Mouse (Mus musculus) liver, embryonic 14.5 days (tissue): ENCODE measurements around the gene Inafm1. TPM values are rescaled to one million over a fixed set of nuclear protein-coding genes. Genes with fewer than 3 reads are reported as not detected.
"Not testable (repeated sequence)": the region's sequence is repeated elsewhere in the genome, so short reads cannot be mapped to it uniquely, and the experiment has no call there.

Source experiments
- ATAC-seq: fragments of 200-750 bp; cut with Nextera tagmentation; 2 replicates; pipeline ENCODE4 v1.8.0; 2017; ENCODE audit warnings: moderate number of reproducible peaks, mild to moderate bottlenecking, moderate library complexity; ENCODE audit not compliant: insufficient read depth
- DNase-seq, 3 experiments: peaks; one replicate each; pipeline ENCODE4 v3.0.0-alpha.2; 2012 to 2013; ENCODE audit warnings: low read depth in 3 of 3, low spot score in 3 of 3
- H3K27ac ChIP-seq: fragments of 300-500 bp; sonication (generic); 2 replicates; pipeline ENCODE4 v1.5.1; 2014; ENCODE audit warnings: moderate library complexity, mild to moderate bottlenecking, control low read depth, inconsistent platforms
- H3K27me3 ChIP-seq: fragments of 300-500 bp; sonication (generic); 2 replicates; pipeline ENCODE4 v1.6.1; 2014; ENCODE audit warnings: mild to moderate bottlenecking, low read length, moderate library complexity; ENCODE audit not compliant: control insufficient read depth, insufficient read depth
- H3K36me3 ChIP-seq: fragments of 300-500 bp; sonication (generic); replicated peaks from 2 replicates; pipeline ENCODE4 v1.6.1; 2014; ENCODE audit warnings: low read depth; ENCODE audit not compliant: control insufficient read depth, insufficient read depth
- H3K4me1 ChIP-seq, 2 experiments: fragments of 200-500 bp in 1 of 2; fragments of 300-500 bp in 1 of 2; sonication (generic) in 1 of 2; replicated peaks; 2 replicates each; pipeline ENCODE4 v1.6.1; 2012 to 2014; ENCODE audit warnings: antibody characterized with exemption in 1 of 2, inconsistent platforms in 1 of 2, low read length in 1 of 2; ENCODE audit not compliant: control insufficient read depth in 2 of 2, insufficient read depth in 2 of 2
- H3K4me2 ChIP-seq: fragments of 300-500 bp; sonication (generic); 2 replicates; pipeline ENCODE4 v1.6.1; 2014; ENCODE audit warnings: low read depth, mild to moderate bottlenecking, control low read depth, moderate library complexity
- H3K4me3 ChIP-seq, 2 experiments: fragments of 200-500 bp in 1 of 2; fragments of 300-500 bp in 1 of 2; sonication (generic) in 1 of 2; 2 replicates each; pipeline ENCODE4 v1.5.1; 2012 to 2014; ENCODE audit warnings: low read depth in 2 of 2, low read length in 2 of 2, mild to moderate bottlenecking in 2 of 2, control low read depth in 1 of 2, inconsistent platforms in 1 of 2, moderate library complexity in 1 of 2; ENCODE audit not compliant: insufficient read depth in 1 of 2
- H3K9ac ChIP-seq: fragments of 300-500 bp; sonication (generic); replicated peaks from 2 replicates; pipeline ENCODE4 v1.6.1; 2014; ENCODE audit warnings: mild to moderate bottlenecking, control low read depth, moderate library complexity
- H3K9me3 ChIP-seq: fragments of 300-500 bp; sonication (generic); 2 replicates; pipeline ENCODE4 v1.6.1; 2016; ENCODE audit warnings: low read length, mixed read lengths; ENCODE audit not compliant: control insufficient read depth
- CTCF ChIP-seq: IDR thresholded peaks from 2 replicates; pipeline ENCODE4 v1.5.1; 2016; ENCODE audit warnings: antibody characterized with exemption, low read depth, control low read depth
- EP300 ChIP-seq: IDR thresholded peaks from 2 replicates; pipeline ENCODE4 v1.6.1; 2016; ENCODE audit warnings: antibody characterized with exemption, low read depth
- WGBS: fragments of 180-500 bp; shearing (Covaris S2); extraction: QIAGEN DNeasy Blood & Tissue Kit; methylation state at CpG from one replicate; pipeline ENCODE4 v1.1.7; 2014; ENCODE audit not compliant: insufficient replicate concordance; 5-methylcytosine and 5-hydroxymethylcytosine counted together
- polyA plus RNA-seq, 2 experiments: library from polyadenylated mRNA; depleted of rRNA in 1 of 2; stranded (reverse) in 1 of 2; unstranded in 1 of 2; fragments of >200 nt; fragmentation: Nextera tagmentation in 1 of 2; extraction: Ambion mirVana in 1 of 2; gene quantifications; 2 replicates each; pipeline versions ENCODE4 v1.2.1 to v1.2.3; 2012 to 2014

Gene Inafm1
- polyA plus RNA-seq, 2 experiments, result 3.5 to 7.9 TPM

DNA sequence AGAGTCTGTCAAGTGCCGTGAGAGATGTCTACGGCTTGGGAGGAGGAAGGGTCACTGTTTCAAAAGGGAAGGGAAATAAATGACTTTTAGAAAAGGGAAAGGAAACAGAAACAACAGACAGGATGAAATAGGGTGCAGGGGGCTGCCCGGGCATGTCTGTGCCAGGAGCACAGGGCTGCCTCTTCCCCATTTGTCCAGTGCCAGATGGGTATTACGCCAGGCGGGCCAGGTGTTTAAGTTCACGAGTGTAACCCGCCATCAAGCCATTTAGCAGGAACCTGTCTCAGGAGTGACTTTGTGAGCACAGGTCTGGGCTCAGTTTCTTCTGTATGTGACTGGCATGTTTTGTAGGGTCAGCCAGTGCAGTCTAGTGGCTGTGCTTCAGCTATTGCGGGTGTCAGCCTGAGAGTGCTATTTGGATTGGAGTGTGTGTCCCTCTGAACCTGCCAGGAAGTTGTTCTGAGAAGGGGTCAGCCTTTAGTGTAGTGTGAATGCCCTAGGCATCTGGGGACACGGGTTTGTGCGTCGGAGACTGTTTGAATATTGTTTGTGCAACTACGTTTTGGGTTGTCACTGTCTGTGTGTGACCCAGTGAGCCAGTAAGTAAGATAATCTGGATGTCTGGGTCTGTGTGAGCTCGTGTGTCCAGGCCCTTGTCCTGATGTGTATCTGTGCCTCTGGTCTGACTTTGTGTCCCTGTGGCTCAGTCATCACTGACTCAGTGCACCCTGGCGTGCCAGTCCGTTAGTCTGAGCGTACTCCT lies 35.3 kb upstream of the Inafm1 start:
- no peak for DNase-seq

DNA sequence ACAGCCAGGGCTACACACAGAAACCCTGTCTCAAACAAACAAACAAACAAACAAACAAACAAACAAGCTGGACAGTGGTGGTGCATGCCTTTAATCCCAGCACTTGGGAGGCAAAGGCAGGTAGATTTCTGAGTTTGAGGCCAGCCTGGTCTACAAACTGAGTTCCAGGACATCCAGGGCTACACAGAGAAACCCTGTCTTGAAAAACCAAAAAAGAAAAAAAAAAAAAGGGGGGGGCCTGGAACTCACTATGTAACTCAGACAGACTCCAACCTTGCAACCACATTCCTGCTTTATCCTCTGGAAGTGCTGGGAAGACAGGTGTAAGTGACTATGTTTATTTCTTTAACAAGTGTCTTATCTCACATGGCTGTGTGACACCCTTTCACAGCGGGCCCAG lies 34.7 kb upstream of the Inafm1 start, which contains the start of gene Bbc3:
Gene Bbc3 (plus strand): TSS at position 301 of the 400 bp plus-strand sequence.
- peak within 1 kb of the TSS; percentile 87 for H3K9ac ChIP-seq
- peak within 1 kb of the TSS; percentile 87 for H3K27ac ChIP-seq
- not testable (repeated sequence) for H3K27me3 ChIP-seq, H3K9me3 ChIP-seq, H3K36me3 ChIP-seq, DNase-seq, ATAC-seq
- H3K4me2 ChIP-seq, result peak within 1 kb of the TSS; percentile 99
- 25% methylated on average over 1 of the region's 1 CpGs for WGBS
- peak within 1 kb of the TSS; percentile 47 to 92 for H3K4me3 ChIP-seq
- peaks cover 27 to 28% of the 10 kb centered on the region in 2 experiments for H3K4me1 ChIP-seq

More for the DNA sequence above, 35.3 kb upstream of the Inafm1 start:
- Histone ChIP-seq H3K9me3 (no peaks in the 10 kb centered on the region), H3K36me3 (no peaks in the 10 kb centered on the region), H3K4me1 (peaks cover 30 to 32% of the 10 kb centered on the region in 2 experiments), H3K27ac (peak overlapping the region; percentile 87), H3K4me3 (peak overlapping the region; percentile 47 to 92), H3K9ac (peak overlapping the region; percentile 87), H3K4me2 (peak overlapping the region; percentile 99), H3K27me3 (peaks cover 10% of the 10 kb centered on the region)
- ATAC-seq, result no peak
- TF ChIP-seq EP300 (no peak), CTCF (no peak)
- WGBS, result 37% methylated on average over 16 of the region's 16 CpGs

- not testable (repeated sequence) for H3K4me2 ChIP-seq, H3K9me3 ChIP-seq, H3K27ac ChIP-seq, ATAC-seq, H3K36me3 ChIP-seq, DNase-seq, H3K27me3 ChIP-seq, H3K9ac ChIP-seq, H3K4me3 ChIP-seq
- H3K4me1 ChIP-seq, result peaks cover 17 to 20% of the 10 kb centered on the region in 2 experiments
- WGBS, result 57% methylated on average over 6 of the region's 6 CpGs
Measured at GRCm38 (mm10) chr7:16307141-16307540, 33.7 kb upstream of the Inafm1 start.

GRCm38 (mm10) chr7:16299419-16300035 lies 26.1 kb upstream of the Inafm1 start:
- 3% methylated on average over 52 of the region's 52 CpGs for WGBS
- TF ChIP-seq CTCF (no peak), EP300 (no peak)
- Histone ChIP-seq H3K9ac (no peak overlapping the region), H3K4me1 (peaks cover 11 to 23% of the 10 kb centered on the region in 2 experiments), H3K27ac (no peak overlapping the region), H3K4me2 (peak overlapping the region; percentile 47), H3K27me3 (peaks cover 18% of the 10 kb centered on the region), H3K9me3 (no peaks in the 10 kb centered on the region), H3K36me3 (no peaks in the 10 kb centered on the region), H3K4me3 (peak overlapping the region in 1 of 2 experiments; percentile 27; a peak in 1 of 4 replicates)
- DNase-seq (no peak), ATAC-seq (no peak)

DNA sequence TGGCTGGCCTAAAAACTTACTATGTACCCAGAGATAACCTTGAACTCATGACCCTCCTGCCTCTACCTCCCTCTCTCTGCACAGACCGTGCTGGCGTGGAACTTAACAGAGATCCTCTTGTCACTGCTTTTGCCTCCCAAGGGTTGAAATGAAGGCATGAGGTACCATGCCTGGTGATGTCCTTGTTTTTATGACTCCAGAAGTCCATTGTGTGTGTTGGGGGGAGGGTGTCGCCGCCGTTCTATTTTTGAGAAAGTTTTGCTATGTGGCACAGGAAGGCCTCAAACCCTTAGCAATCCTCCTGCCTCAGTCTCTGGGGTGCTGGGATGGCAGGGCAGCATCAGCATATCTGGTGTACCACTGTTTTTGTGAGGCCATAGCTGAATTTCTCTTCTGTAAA lies 25.5 kb upstream of the Inafm1 start:
- H3K4me3 ChIP-seq, result no peak overlapping the region
- 75% methylated on average over 5 of the region's 5 CpGs for WGBS

More for the DNA sequence above, 25.5 kb upstream of the Inafm1 start:
- Histone ChIP-seq H3K4me2 (no peak overlapping the region), H3K36me3 (no peaks in the 10 kb centered on the region), H3K9me3 (no peaks in the 10 kb centered on the region), H3K4me1 (peaks cover 15 to 25% of the 10 kb centered on the region in 2 experiments), H3K27me3 (peaks cover 18% of the 10 kb centered on the region), H3K9ac (no peak overlapping the region), H3K27ac (no peak overlapping the region)
- ATAC-seq (no peak), DNase-seq (no peak)
- TF ChIP-seq EP300, result no peak
- no peak for TF ChIP-seq CTCF
